Mouse (Mus musculus): ENCODE data around the gene Kcnc1. TPM values are rescaled to one million over a fixed set of nuclear protein-coding genes. Genes with fewer than 3 reads are reported as not detected.

Kcnc1 gene
- polyA plus RNA-seq (2016; fragmentation: Nextera tagmentation; extraction: Ambion mirVana) = 0.10 and 0.17 TPM in 2 replicates

GRCm38 (mm10) chr7:46396231-46396927, at the start of gene Kcnc1:
TSS of gene Kcnc1 (plus strand) at chr7:46396497.
- peaks cover 17% of the 10 kb centered on the region; the same call in 1 of the 2 replicates for H3K4me1 ChIP-seq
- no peak within 1 kb of the TSS for H3K27ac ChIP-seq
- peak; percentile 52; the same call in 1 of the 2 replicates for ATAC-seq
- H3K4me2 ChIP-seq = peak within 1 kb of the TSS; percentile 73
- peaks cover 81% of the 10 kb centered on the region for H3K27me3 ChIP-seq (replicated peaks)
- no peaks in the 10 kb centered on the region for H3K9me3 ChIP-seq (replicated peaks)
- H3K36me3 ChIP-seq = no peaks in the 10 kb centered on the region
- peak within 1 kb of the TSS; percentile 45 for H3K4me3 ChIP-seq
- H3K9ac ChIP-seq = no peak within 1 kb of the TSS
- under 1% methylated on average over 49 of the region's 93 CpGs for WGBS (ENCODE audit: insufficient replicate concordance)

GRCm38 (mm10) chr7:46347692-46348091, 48.6 kb upstream of the Kcnc1 start:
- no peak for ATAC-seq
- H3K27ac ChIP-seq = no peak overlapping the region
- H3K4me3 ChIP-seq = no peak overlapping the region
- H3K4me2 ChIP-seq = no peak overlapping the region
- no peaks in the 10 kb centered on the region for H3K36me3 ChIP-seq
- no peaks in the 10 kb centered on the region for H3K4me1 ChIP-seq
- peaks cover 51% of the 10 kb centered on the region for H3K27me3 ChIP-seq (replicated peaks)
- H3K9ac ChIP-seq = no peak overlapping the region
- no peaks in the 10 kb centered on the region for H3K9me3 ChIP-seq (replicated peaks)
- WGBS (ENCODE audit: insufficient replicate concordance) = 48% methylated on average over 4 of the region's 4 CpGs

GRCm38 (mm10) chr7:46348813-46349212, 47.5 kb upstream of the Kcnc1 start:
- Histone ChIP-seq H3K4me2 (no peak overlapping the region), H3K4me3 (no peak overlapping the region), H3K27me3 (replicated peaks) (peaks cover 51% of the 10 kb centered on the region), H3K4me1 (no peaks in the 10 kb centered on the region), H3K27ac (no peak overlapping the region), H3K9me3 (replicated peaks) (no peaks in the 10 kb centered on the region), H3K36me3 (no peaks in the 10 kb centered on the region), H3K9ac (no peak overlapping the region)
- WGBS (ENCODE audit: insufficient replicate concordance) = 9% methylated on average over 30 of the region's 36 CpGs
- ATAC-seq = no peak

- no peaks in the 10 kb centered on the region for H3K4me1 ChIP-seq
- no peak for ATAC-seq
- H3K9me3 ChIP-seq (replicated peaks) = no peaks in the 10 kb centered on the region
- WGBS (ENCODE audit: insufficient replicate concordance) = 40% methylated on average over 9 of the region's 9 CpGs
- H3K36me3 ChIP-seq = no peaks in the 10 kb centered on the region
- peaks cover 51% of the 10 kb centered on the region for H3K27me3 ChIP-seq (replicated peaks)
- no peak overlapping the region for H3K27ac ChIP-seq
- H3K9ac ChIP-seq = no peak overlapping the region
- H3K4me3 ChIP-seq = no peak overlapping the region
- H3K4me2 ChIP-seq = no peak overlapping the region
These were observed 46.1 kb upstream of the Kcnc1 start for GRCm38 (mm10) chr7:46350119-46350702.

GRCm38 (mm10) chr7:46352748-46353147, 43.5 kb upstream of the Kcnc1 start:
- ATAC-seq = no peak

GRCm38 (mm10) chr7:46353216-46353615, 43.1 kb upstream of the Kcnc1 start:
- no peak for ATAC-seq
- Histone ChIP-seq H3K4me2 (no peak overlapping the region), H3K4me1 (no peaks in the 10 kb centered on the region), H3K27me3 (replicated peaks) (peaks cover 36% of the 10 kb centered on the region), H3K9me3 (replicated peaks) (no peaks in the 10 kb centered on the region), H3K9ac (no peak overlapping the region), H3K36me3 (no peaks in the 10 kb centered on the region), H3K27ac (no peak overlapping the region), H3K4me3 (no peak overlapping the region)
- 43% methylated on average over 8 of the region's 8 CpGs for WGBS (ENCODE audit: insufficient replicate concordance)

More at GRCm38 (mm10) chr7:46352748-46353147, 43.5 kb upstream of the Kcnc1 start:
- Histone ChIP-seq H3K27me3 (replicated peaks) (peaks cover 41% of the 10 kb centered on the region), H3K9ac (no peak overlapping the region), H3K4me3 (no peak overlapping the region), H3K9me3 (replicated peaks) (no peaks in the 10 kb centered on the region), H3K4me1 (no peaks in the 10 kb centered on the region), H3K4me2 (no peak overlapping the region), H3K27ac (no peak overlapping the region), H3K36me3 (no peaks in the 10 kb centered on the region)
- WGBS (ENCODE audit: insufficient replicate concordance) = 51% methylated on average over 2 of the region's 2 CpGs

- Histone ChIP-seq H3K9ac (no peak overlapping the region), H3K36me3 (no peaks in the 10 kb centered on the region), H3K27ac (no peak overlapping the region), H3K4me1 (no peaks in the 10 kb centered on the region), H3K27me3 (replicated peaks) (peaks cover 30% of the 10 kb centered on the region), H3K4me2 (no peak overlapping the region), H3K4me3 (no peak overlapping the region), H3K9me3 (replicated peaks) (no peaks in the 10 kb centered on the region)
- 22% methylated on average over 4 of the region's 4 CpGs for WGBS (ENCODE audit: insufficient replicate concordance)
- ATAC-seq = no peak
These were observed 42.4 kb upstream of the Kcnc1 start for GRCm38 (mm10) chr7:46353875-46354274.

- Histone ChIP-seq H3K9me3 (replicated peaks) (no peaks in the 10 kb centered on the region), H3K27me3 (replicated peaks) (peaks cover 3% of the 10 kb centered on the region; the same call in 1 of the 2 replicates), H3K4me2 (no peak overlapping the region), H3K27ac (no peak overlapping the region), H3K4me3 (no peak overlapping the region), H3K36me3 (no peaks in the 10 kb centered on the region), H3K4me1 (no peaks in the 10 kb centered on the region), H3K9ac (no peak overlapping the region)
- no peak for ATAC-seq
These were observed 34.5 kb upstream of the Kcnc1 start for GRCm38 (mm10) chr7:46361776-46362175.

- H3K27me3 ChIP-seq (replicated peaks) = peaks cover 3% of the 10 kb centered on the region; the same call in 1 of the 2 replicates
- WGBS (ENCODE audit: insufficient replicate concordance) = 54% methylated on average over 5 of the region's 5 CpGs
These were observed 32.1 kb upstream of the Kcnc1 start for GRCm38 (mm10) chr7:46364154-46364553.

GRCm38 (mm10) chr7:46365810-46366209, 30.5 kb upstream of the Kcnc1 start:
- H3K9me3 ChIP-seq (replicated peaks) = no peaks in the 10 kb centered on the region
- no peak for ATAC-seq
- 65% methylated on average over 1 of the region's 1 CpGs for WGBS (ENCODE audit: insufficient replicate concordance)
- no peaks in the 10 kb centered on the region for H3K36me3 ChIP-seq
- H3K4me3 ChIP-seq = no peak overlapping the region
- H3K9ac ChIP-seq = no peak overlapping the region
- no peaks in the 10 kb centered on the region for H3K4me1 ChIP-seq
- peaks cover 3% of the 10 kb centered on the region; the same call in 1 of the 2 replicates for H3K27me3 ChIP-seq (replicated peaks)
- H3K4me2 ChIP-seq = no peak overlapping the region
- no peak overlapping the region for H3K27ac ChIP-seq

More at GRCm38 (mm10) chr7:46364154-46364553, 32.1 kb upstream of the Kcnc1 start:
- no peaks in the 10 kb centered on the region for H3K9me3 ChIP-seq (replicated peaks)
- no peak overlapping the region for H3K4me3 ChIP-seq
- H3K4me1 ChIP-seq = no peaks in the 10 kb centered on the region
- no peak overlapping the region for H3K27ac ChIP-seq
- ATAC-seq = no peak
- H3K36me3 ChIP-seq = no peaks in the 10 kb centered on the region
- no peak overlapping the region for H3K4me2 ChIP-seq
- H3K9ac ChIP-seq = no peak overlapping the region

GRCm38 (mm10) chr7:46371104-46371503, 25.2 kb upstream of the Kcnc1 start:
- no peak for ATAC-seq
- peaks cover 25% of the 10 kb centered on the region for H3K27me3 ChIP-seq (replicated peaks)

GRCm38 (mm10) chr7:46376172-46377007, 19.9 kb upstream of the Kcnc1 start, which contains the start of gene Myod1:
TSS of gene Myod1 (plus strand) at chr7:46376474.
- WGBS (ENCODE audit: insufficient replicate concordance) = 9% methylated on average over 43 of the region's 44 CpGs

More at GRCm38 (mm10) chr7:46371104-46371503, 25.2 kb upstream of the Kcnc1 start:
- Histone ChIP-seq H3K36me3 (no peaks in the 10 kb centered on the region), H3K27ac (no peak overlapping the region), H3K4me1 (no peaks in the 10 kb centered on the region), H3K9ac (no peak overlapping the region), H3K4me2 (no peak overlapping the region), H3K9me3 (replicated peaks) (no peaks in the 10 kb centered on the region), H3K4me3 (no peak overlapping the region)
- WGBS (ENCODE audit: insufficient replicate concordance) = 55% methylated on average over 4 of the region's 4 CpGs

More at GRCm38 (mm10) chr7:46376172-46377007, 19.9 kb upstream of the Kcnc1 start, which contains the start of gene Myod1:
- H3K4me3 ChIP-seq = no peak within 1 kb of the TSS
- H3K36me3 ChIP-seq = no peaks in the 10 kb centered on the region
- no peaks in the 10 kb centered on the region for H3K9me3 ChIP-seq (replicated peaks)
- peaks cover 69% of the 10 kb centered on the region for H3K27me3 ChIP-seq (replicated peaks)
- ATAC-seq = no peak
- H3K27ac ChIP-seq = no peak within 1 kb of the TSS
- H3K9ac ChIP-seq = no peak within 1 kb of the TSS
- no peak within 1 kb of the TSS for H3K4me2 ChIP-seq
- no peaks in the 10 kb centered on the region for H3K4me1 ChIP-seq
